Mouse (Mus musculus) v-Abl transformed pro-B cells (cell line): ENCODE data around the gene Dlg2.

Experiments used
- in situ Hi-C, 2 experiments: fragments of 400-800 bp; cut with MboI; formaldehyde crosslinking; loops; one replicate each; pipeline ENCODE4 v1.15.1; 2025; ENCODE audit not compliant: unreplicated experiment in 2 of 2

Dlg2 gene

DNA sequence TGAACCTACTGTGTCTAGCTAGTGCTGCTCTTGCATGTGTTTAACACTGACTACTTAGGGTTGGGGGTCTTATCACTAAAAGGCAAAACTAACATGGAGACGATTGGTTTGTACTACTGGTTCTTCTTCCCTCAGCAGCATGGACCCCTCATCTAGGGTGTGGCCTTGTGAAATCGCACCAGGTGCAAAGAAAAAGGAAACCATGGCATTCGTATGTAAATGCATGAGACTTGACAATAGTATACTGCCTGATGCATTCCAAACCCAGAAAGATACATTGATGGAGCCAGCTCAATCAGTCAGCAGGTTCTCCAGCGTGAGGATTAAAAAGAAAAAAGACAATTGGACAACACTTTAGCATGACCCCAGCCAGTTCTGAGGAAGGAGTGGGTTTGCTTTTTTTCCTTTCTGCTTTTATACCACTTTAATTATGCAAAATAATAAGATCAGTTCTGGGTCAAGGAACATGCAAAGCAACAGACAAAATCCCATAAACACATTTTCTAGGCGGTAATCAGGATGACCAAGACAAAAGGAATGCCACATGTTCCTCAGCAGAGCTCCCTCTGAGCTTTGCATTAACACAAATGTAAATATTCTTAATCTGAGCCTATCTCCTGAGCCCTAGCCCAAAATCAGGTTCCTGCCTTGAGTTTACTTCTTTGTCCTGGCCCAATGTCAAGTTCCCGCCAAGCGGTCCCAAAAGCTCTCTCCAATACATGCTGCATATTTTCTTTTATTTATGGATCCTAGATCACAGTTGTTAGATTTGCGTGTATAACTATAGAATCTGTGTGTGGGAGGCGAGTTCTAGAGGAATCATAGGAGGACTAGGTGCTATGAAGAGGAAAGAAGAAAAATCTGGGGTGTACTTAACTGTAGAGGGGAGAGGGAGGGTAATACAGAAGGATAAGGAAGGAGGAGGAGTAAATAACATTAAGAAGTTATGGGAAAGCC lies 595.6 kb downstream of the Dlg2 start:
- in situ Hi-C loops, result no loop called here

DNA sequence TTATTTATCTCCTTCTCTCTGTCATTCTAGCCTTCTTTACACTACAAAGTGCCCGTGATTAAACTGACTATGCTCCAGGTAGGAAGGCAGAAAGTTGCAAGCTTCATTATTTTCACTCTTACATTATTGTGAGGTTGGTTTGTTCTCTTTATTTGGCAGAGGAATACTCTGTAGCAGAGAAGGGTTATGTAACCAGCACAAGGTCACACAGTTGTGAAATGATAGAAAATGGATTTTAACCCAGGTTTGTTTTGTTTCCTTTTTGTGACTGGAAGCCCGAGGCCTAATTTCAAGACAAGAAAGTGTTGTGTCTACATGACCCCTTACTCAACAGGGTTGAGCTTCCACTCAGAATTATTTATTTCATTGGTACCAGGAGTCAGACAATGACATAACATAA lies 609.6 kb downstream of the Dlg2 start:
- in situ Hi-C loops, result no loop called here

DNA sequence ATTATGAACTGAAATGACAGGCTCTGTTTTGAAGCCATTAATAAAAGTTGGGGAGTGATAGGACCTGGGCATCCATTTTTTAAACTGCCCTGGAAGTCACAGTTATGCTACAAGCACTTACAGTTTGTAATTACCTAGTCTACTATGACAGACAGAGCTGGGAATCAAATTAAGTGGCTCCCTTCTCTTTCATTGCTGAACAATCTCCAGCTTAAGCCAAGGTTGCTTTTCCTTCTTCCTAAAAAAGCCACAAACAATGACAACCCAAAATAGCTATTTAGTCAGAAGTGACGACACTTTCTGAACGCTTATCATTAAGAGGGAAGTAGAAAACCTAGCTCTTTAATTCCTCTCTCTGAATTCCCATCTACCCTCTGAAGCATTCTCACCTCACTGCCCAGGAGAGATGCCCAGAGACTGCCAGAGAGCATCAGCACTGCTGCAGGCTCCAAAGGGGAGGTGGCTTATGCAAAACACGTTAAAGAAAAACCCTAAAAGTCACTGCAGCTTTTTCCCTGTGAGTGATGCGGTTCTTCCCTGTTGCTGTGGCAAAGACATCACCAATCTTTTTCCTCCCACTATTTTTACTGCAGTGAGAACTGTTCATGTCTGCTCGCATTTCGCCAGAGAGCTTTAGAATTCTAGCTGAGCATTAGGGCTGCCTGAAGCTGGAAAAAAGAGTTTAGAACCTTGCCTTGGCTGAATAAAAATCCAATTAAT lies 612.9 kb downstream of the Dlg2 start:
- in situ Hi-C loops, result no loop called here

GRCm38 (mm10) chr7:91090317-91090829 lies 613.9 kb downstream of the Dlg2 start:
- in situ Hi-C loops, result no loop called here

DNA sequence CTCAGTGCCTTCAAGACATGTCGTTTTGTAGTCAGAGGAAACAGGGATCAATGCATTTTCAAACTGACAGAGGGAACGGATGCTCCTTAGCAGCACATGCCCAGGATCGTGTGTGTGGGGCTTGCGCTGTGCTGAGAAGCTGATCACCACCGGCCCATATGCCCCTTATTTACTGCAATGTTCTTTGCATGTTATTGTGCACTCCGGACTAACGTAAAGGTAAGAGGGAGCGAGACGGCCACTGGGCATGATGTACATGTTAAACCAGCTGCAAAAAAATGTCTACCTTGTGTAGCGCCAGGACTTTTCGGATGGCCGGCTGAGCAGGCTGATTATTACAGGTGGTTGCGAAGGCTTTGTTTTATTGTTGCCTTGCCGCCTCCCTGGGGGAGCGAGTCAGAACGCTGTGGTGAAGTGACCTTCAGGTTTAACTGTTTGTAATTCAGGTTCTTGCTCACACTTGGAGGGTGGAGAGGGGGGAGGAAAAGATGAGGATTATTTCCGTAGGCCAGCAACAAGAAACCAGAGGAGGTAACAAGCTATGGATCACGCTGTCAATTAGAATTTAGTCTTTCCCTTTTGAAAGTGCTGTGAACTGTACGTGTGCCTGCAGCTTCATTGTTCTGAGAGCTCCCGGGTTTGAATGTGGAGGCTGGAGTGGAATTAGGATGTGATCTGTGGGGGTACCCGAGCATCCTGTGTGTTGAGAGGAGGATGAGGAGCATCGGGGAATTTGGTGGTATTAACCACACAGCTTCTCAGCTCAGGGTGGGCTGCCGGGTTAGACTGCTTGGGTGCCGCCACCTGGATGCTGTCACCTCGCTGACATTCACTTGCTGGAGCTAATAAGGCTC lies 614.6 kb downstream of the Dlg2 start:
- in situ Hi-C loops, result no loop called here

GRCm38 (mm10) chr7:91096467-91096866 lies 620.0 kb downstream of the Dlg2 start:
- in situ Hi-C loops, result no loop called here

GRCm38 (mm10) chr7:91098521-91098920 lies 622.0 kb downstream of the Dlg2 start:
- in situ Hi-C loops, result no loop called here

- in situ Hi-C loops, result no loop called here
These were observed 633.1 kb downstream of the Dlg2 start for GRCm38 (mm10) chr7:91109575-91109974.

DNA sequence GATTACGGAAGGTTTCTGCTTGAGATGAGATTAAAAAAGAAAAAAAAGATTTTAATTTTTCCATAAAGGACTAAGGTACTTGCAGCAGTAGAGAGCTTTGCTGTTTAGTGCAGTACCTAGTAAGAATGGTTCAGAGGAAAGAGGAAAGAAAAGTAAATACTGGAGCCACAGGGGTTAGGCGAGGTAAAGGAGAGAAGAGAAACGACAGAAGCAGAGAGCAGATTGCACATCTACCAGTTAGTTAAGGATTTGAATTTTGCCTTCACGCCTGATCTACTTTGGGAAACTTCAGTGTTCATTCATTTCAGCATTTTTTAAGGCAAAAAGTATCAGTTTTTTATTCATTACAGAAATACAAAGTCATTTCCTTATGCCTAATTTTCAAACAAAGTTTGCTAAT lies 655.7 kb downstream of the Dlg2 start:
- in situ Hi-C loops, result no loop called here

DNA sequence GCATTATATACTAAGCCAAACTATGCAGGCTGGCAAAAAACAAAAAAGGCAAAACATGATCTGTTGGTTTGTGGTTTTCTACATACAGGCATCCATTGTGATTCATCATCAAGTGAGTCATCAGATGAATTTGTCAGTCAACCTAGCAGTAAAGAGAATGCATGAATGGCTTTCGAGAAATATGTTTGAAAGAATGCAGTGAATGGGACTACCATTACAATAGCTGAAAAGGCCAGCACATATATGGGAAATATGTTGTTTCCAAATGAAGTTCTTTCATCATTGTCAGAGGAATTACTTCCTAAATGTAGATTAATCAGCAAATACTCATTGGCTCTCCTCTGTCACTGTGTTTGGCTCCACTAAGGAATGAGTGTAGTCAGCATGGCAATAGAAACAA lies 677.6 kb downstream of the Dlg2 start:
- in situ Hi-C loops, result no loop called here

DNA sequence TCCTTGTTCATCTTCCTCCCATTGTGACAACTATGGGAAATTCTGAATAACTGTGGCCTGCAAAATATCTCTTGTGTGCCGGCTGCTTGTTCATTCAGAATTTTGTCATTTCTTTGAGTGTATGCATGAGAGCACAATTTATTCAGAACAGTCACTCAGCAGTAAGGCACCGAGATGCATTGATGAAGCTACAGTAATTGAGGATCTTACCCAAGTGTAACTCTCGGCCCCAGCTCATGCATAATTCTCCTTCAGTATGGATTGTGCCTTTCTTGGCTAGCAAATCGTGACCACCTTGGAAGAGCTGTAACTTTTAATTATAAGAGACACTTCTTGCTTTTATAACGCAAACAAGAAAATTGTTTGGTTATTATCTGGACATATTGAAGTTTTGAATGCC lies 682.7 kb downstream of the Dlg2 start:
- in situ Hi-C loops, result no loop called here

GRCm38 (mm10) chr7:91161643-91162175 lies 685.2 kb downstream of the Dlg2 start:
- in situ Hi-C loops, result no loop called here

- in situ Hi-C loops, result no loop called here
These were observed 697.1 kb downstream of the Dlg2 start for GRCm38 (mm10) chr7:91173560-91173959.

GRCm38 (mm10) chr7:91188211-91188610 lies 711.7 kb downstream of the Dlg2 start:
- in situ Hi-C loops, result no loop called here

GRCm38 (mm10) chr7:91199372-91199771 lies 722.9 kb downstream of the Dlg2 start:
- in situ Hi-C loops, result no loop called here

DNA sequence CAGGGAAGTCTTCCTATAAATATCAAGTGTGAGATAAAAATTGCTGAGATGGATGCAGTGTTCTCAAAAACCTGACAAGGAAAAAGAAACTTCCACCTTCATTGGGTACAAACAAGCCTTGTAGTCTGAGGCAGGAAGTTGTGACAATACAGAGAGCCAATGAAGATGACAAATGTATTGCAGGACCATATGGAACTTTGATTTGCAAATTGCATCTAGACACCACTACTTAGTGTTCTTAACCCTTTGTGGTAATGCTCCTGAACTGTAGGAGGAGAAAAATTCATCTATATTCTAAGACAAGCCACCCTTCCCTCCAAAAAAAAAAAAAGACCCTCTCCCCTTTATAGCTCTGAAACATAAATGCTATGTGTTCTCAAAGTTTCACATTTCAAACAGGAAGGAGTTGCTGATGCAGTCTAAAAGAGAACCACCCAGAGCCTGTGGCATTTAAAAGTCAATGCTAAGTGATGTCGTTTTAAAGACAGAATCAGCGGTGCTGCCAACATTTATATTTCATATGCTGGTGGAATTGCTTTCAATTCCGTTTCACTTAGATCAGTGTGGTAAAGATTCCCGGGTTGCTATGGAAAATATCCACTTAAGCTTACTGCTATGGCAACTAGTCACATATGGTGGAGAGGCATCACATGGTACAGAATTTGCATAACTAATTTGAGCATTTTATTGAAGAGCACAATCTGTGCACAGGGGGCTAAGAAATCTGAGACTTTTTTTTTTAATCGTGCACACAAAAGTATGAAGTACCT lies 731.8 kb downstream of the Dlg2 start:
- in situ Hi-C loops, result loop anchor here (25.0 kb wide), 3 partner anchors 971 to 1746 kb away; no protein-coding TSS in a partner anchor

GRCm38 (mm10) chr7:91208973-91209372 lies 732.5 kb downstream of the Dlg2 start:
- in situ Hi-C loops, result loop anchor here (25.0 kb wide), 3 partner anchors 972 to 1747 kb away; no protein-coding TSS in a partner anchor

DNA sequence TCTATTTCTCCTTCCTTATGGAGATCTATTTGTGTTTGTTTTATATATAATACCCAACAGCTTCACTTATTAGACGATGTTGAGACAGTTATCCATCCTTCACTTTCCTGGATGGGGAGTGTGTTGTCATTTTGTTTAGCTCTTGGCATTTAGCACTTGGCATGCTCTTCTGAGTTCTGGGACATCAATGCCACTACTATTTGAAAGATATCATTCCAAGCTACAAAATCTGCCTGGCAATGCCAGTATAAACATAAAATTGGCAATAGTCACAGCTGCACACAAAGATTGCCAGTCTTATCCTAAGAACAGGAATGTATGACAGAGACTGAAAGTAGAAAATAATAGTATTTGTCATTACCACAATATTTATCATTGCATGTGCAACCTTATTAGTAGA lies 735.8 kb downstream of the Dlg2 start:
- in situ Hi-C loops, result loop anchor here (25.0 kb wide), 3 partner anchors 975 to 1750 kb away; no protein-coding TSS in a partner anchor

DNA sequence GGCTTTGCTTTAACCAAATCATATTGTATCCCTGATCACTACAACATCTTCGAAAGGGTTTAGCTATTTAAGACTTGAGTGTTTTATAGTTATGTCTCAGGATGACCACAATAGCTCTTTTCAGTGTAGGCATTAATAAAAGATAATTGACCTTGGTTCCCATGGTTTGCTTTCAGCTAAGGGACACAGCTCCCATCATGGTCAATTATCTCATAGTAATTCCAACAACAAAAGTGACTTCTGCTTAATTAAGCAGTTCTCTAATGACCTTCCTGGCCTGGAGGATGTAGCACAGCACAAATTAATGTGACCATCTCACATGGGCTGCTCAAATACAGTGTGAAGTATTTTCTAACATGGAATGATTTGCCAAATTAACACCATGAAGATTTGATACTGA lies 738.4 kb downstream of the Dlg2 start:
- in situ Hi-C loops, result loop anchor here (25.0 kb wide), 3 partner anchors 978 to 1753 kb away; no protein-coding TSS in a partner anchor
